In genomic region chr5:102874605-102875298, GRCm38 (mm10) we compare ENCODE assay signal across 10 mouse cellular contexts.
A peak's percentile ranks its signal among the peaks of the same experiment; 100 is the strongest.
DNase-seq lines count a peak whose midpoint lies in the region; ATAC-seq and TF ChIP-seq lines count a peak whose summit lies in the region.
"Had no signal": no experiment of that assay in that cellular context is flagged by ENCODE, and none has a peak within 500 bp of the region (broad histone marks: within the 10 kb centered on the region; RNA-seq: fewer than 3 reads in every experiment).

No protein-coding gene starts in this region.

- ATAC-seq in lung, embryonic 14.5 days (ENCODE audit: insufficient read depth), result peak; percentile 65; the same call in 1 of the 2 replicates
- peak; percentile 70 for ATAC-seq in inflammation-experienced regulatory T-cells, adult 6 months
- ATAC-seq in midbrain, embryonic 12.5 days (ENCODE audit: low FRiP score, low read depth), result peak; percentile 47; the same call in 1 of the 2 replicates

- no peaks in the 10 kb centered on the region for H3K9me3 ChIP-seq in lung, embryonic 14.5 days (ENCODE audit: low read depth, low read length)
- H3K9me3 ChIP-seq in midbrain, embryonic 12.5 days, result no peaks in the 10 kb centered on the region
- H3K9me3 ChIP-seq: limb, embryonic 15.5 days had no signal

- peak; percentile 86 for TF ChIP-seq CTCF in lung, embryonic 14.5 days (IDR thresholded peaks at IDR 0.05; ENCODE audit: low read depth)
- no peak for TF ChIP-seq CTCF in lung, adult 2 months (IDR thresholded peaks at IDR 0.05; ENCODE audit: insufficient read depth, low read length)
- peak; percentile 83 for TF ChIP-seq CTCF in gastrocnemius, adult 2 months (IDR thresholded peaks at IDR 0.05)

- no peak overlapping the region for H3K9ac ChIP-seq in lung, embryonic 14.5 days
- H3K9ac ChIP-seq in midbrain, embryonic 12.5 days (replicated peaks), result no peak overlapping the region
- H3K9ac ChIP-seq: limb, embryonic 15.5 days had no signal

- H3K36me3 ChIP-seq in lung, embryonic 14.5 days (ENCODE audit: insufficient read depth), result peaks cover 3% of the 10 kb centered on the region; the same call in 1 of the 2 replicates
- no peaks in the 10 kb centered on the region for H3K36me3 ChIP-seq in midbrain, embryonic 12.5 days
- H3K36me3 ChIP-seq: G1E; limb, embryonic 15.5 days had no signal

- WGBS in lung, embryonic 14.5 days, result 37% methylated on average over 11 of the region's 11 CpGs
- 38% methylated on average over 11 of the region's 11 CpGs for WGBS in lung, adult 2 months
- WGBS in midbrain, embryonic 12.5 days, result 45% methylated on average over 11 of the region's 11 CpGs

- no peaks in the 10 kb centered on the region for H3K27me3 ChIP-seq in lung, embryonic 14.5 days (ENCODE audit: insufficient read depth, low read length)
- no peaks in the 10 kb centered on the region for H3K27me3 ChIP-seq in midbrain, embryonic 12.5 days
- H3K27me3 ChIP-seq: limb, embryonic 15.5 days had no signal

- TF ChIP-seq POLR2A in lung, adult 2 months (IDR thresholded peaks at IDR 0.05; ENCODE audit: borderline replicate concordance, extremely low read depth, low read depth, low read length), result no peak

- H3K4me2 ChIP-seq in lung, embryonic 14.5 days, result no peak overlapping the region
- H3K4me2 ChIP-seq in midbrain, embryonic 12.5 days (replicated peaks), result no peak overlapping the region
- H3K4me2 ChIP-seq: limb, embryonic 15.5 days had no signal

- peak; percentile 92 for DNase-seq in lung, embryonic 14.5 days
- DNase-seq in lung, adult 2 months, result no peak
- DNase-seq in cerebellum, postnatal 10 days, result peak; percentile 81 to 85
- peak; percentile 48 for DNase-seq in gastrocnemius, adult 2 months
- peak; percentile 77 for DNase-seq in left cerebral cortex, adult 11 months (ENCODE audit: low spot score)
- DNase-seq in thymus, postnatal 14 days, result peak; percentile 19

- no peak overlapping the region for H3K4me3 ChIP-seq in lung, embryonic 14.5 days (ENCODE audit: low read depth, low read length)
- H3K4me3 ChIP-seq in lung, adult 2 months (replicated peaks; ENCODE audit: extremely low read depth, low read depth, low read length), result no peak overlapping the region
- H3K4me3 ChIP-seq in gastrocnemius, adult 2 months, result no peak overlapping the region
- no peak overlapping the region for H3K4me3 ChIP-seq in midbrain, embryonic 12.5 days
- H3K4me3 ChIP-seq: limb, embryonic 15.5 days had no signal

- H3K27ac ChIP-seq in lung, embryonic 14.5 days (ENCODE audit: low read depth), result no peak overlapping the region
- no peak overlapping the region for H3K27ac ChIP-seq in gastrocnemius, adult 2 months
- no peak overlapping the region for H3K27ac ChIP-seq in midbrain, embryonic 12.5 days (replicated peaks)
- H3K27ac ChIP-seq: limb, embryonic 15.5 days had no signal

- intact Hi-C loops in gastrocnemius, adult 2 months (cut with DNase I), result loop anchor here (5.0 to 10.0 kb wide), 4 partner anchors 107 to 730 kb away; no protein-coding TSS in a partner anchor

- H3K4me1 ChIP-seq in lung, embryonic 14.5 days (ENCODE audit: insufficient read depth), result no peaks in the 10 kb centered on the region
- no peaks in the 10 kb centered on the region for H3K4me1 ChIP-seq in lung, adult 2 months (ENCODE audit: control insufficient read depth, insufficient read depth, low read length)
- H3K4me1 ChIP-seq in midbrain, embryonic 12.5 days, result no peaks in the 10 kb centered on the region
